Mouse (Mus musculus) neural tube, embryonic 12.5 days (tissue): Measurements from ENCODE around the gene Gabrr3. TPM values are rescaled to one million over a fixed set of nuclear protein-coding genes. Genes with fewer than 3 reads are reported as not detected.

Source experiments
- ATAC-seq: fragments of 200-750 bp; cut with Nextera tagmentation; 2 replicates; pipeline ENCODE4 v1.8.0; 2017; ENCODE audit warnings: low read depth, mild to moderate bottlenecking, moderate TSS enrichment, moderate library complexity; ENCODE audit not compliant: low FRiP score
- H3K27ac ChIP-seq: fragments of 300-500 bp; sonication (generic); 2 replicates; pipeline ENCODE4 v1.5.1; 2016
- H3K27me3 ChIP-seq: fragments of 300-500 bp; sonication (generic); replicated peaks from 2 replicates; pipeline ENCODE4 v1.6.1; 2016; ENCODE audit warnings: mild to moderate bottlenecking
- H3K36me3 ChIP-seq: fragments of 300-500 bp; sonication (generic); 2 replicates; pipeline ENCODE4 v1.6.1; 2016; ENCODE audit warnings: mild to moderate bottlenecking
- H3K4me1 ChIP-seq: fragments of 300-500 bp; sonication (generic); 2 replicates; pipeline ENCODE4 v1.6.1; 2016
- H3K4me2 ChIP-seq: fragments of 300-500 bp; sonication (generic); replicated peaks from 2 replicates; pipeline ENCODE4 v1.6.1; 2016; ENCODE audit warnings: mild to moderate bottlenecking
- H3K4me3 ChIP-seq: fragments of 300-500 bp; sonication (generic); 2 replicates; pipeline ENCODE4 v1.5.1; 2016
- H3K9ac ChIP-seq: fragments of 300-500 bp; sonication (generic); 2 replicates; pipeline ENCODE4 v1.6.1; 2016; ENCODE audit warnings: mild to moderate bottlenecking
- H3K9me3 ChIP-seq: fragments of 300-500 bp; sonication (generic); 2 replicates; pipeline ENCODE4 v1.6.1; 2016; ENCODE audit warnings: mild to moderate bottlenecking
- WGBS: fragments of 180-500 bp; shearing (Covaris S2); methylation state at CpG from one replicate; pipeline ENCODE4 v1.1.7; 2016; 5-methylcytosine and 5-hydroxymethylcytosine counted together
- polyA plus RNA-seq: library from polyadenylated mRNA; unstranded; fragments of >200 nt; fragmentation: Nextera tagmentation; extraction: Ambion mirVana; gene quantifications from 2 replicates; pipeline ENCODE4 v1.2.1, GENCODE M21; 2016

Gene Gabrr3
- polyA plus RNA-seq = 0.06 TPM in 1 of 2 replicates, not detected in the other

GRCm38 (mm10) chr16:59407032-59407431, at the start of gene Gabrr3:
Gene Gabrr3 (plus strand): TSS chr16:59407332.
- Histone ChIP-seq H3K9me3 (no peaks in the 10 kb centered on the region), H3K4me1 (no peaks in the 10 kb centered on the region), H3K36me3 (no peaks in the 10 kb centered on the region), H3K4me3 (no peak within 1 kb of the TSS), H3K9ac (no peak within 1 kb of the TSS), H3K4me2 (no peak within 1 kb of the TSS), H3K27ac (no peak within 1 kb of the TSS), H3K27me3 (no peaks in the 10 kb centered on the region)
- ATAC-seq = no peak
- WGBS = 71% methylated on average over 5 of the region's 5 CpGs

GRCm38 (mm10) chr16:59363893-59364292, 43.2 kb upstream of the Gabrr3 start, which contains the start of gene Olfr209:
Gene Olfr209 (minus strand): TSS chr16:59363993.
- H3K4me1 ChIP-seq = no peaks in the 10 kb centered on the region
- H3K4me2 ChIP-seq = no peak within 1 kb of the TSS
- H3K27ac ChIP-seq = no peak within 1 kb of the TSS
- H3K36me3 ChIP-seq = no peaks in the 10 kb centered on the region
- no peaks in the 10 kb centered on the region for H3K27me3 ChIP-seq
- ATAC-seq = no peak
- no peak within 1 kb of the TSS for H3K9ac ChIP-seq
- no peaks in the 10 kb centered on the region for H3K9me3 ChIP-seq
- H3K4me3 ChIP-seq = no peak within 1 kb of the TSS
- 88% methylated on average over 2 of the region's 2 CpGs for WGBS

- Histone ChIP-seq H3K4me3 (no peak overlapping the region), H3K36me3 (no peaks in the 10 kb centered on the region), H3K4me2 (no peak overlapping the region), H3K27me3 (no peaks in the 10 kb centered on the region), H3K4me1 (no peaks in the 10 kb centered on the region), H3K9ac (no peak overlapping the region), H3K9me3 (no peaks in the 10 kb centered on the region), H3K27ac (no peak overlapping the region)
- no peak for ATAC-seq
- WGBS = 72% methylated on average over 3 of the region's 3 CpGs
Observed at GRCm38 (mm10) chr16:59393300-59393699, 13.8 kb upstream of the Gabrr3 start.

GRCm38 (mm10) chr16:59401102-59401501, 6.0 kb upstream of the Gabrr3 start:
- no peak for ATAC-seq
- 79% methylated on average over 7 of the region's 7 CpGs for WGBS

GRCm38 (mm10) chr16:59401985-59402384, 5.1 kb upstream of the Gabrr3 start:
- H3K4me1 ChIP-seq = no peaks in the 10 kb centered on the region
- no peak overlapping the region for H3K4me2 ChIP-seq
- H3K36me3 ChIP-seq = no peaks in the 10 kb centered on the region
- no peaks in the 10 kb centered on the region for H3K27me3 ChIP-seq
- no peak overlapping the region for H3K27ac ChIP-seq
- H3K9me3 ChIP-seq = no peaks in the 10 kb centered on the region
- ATAC-seq = no peak
- no peak overlapping the region for H3K4me3 ChIP-seq
- WGBS = 84% methylated on average over 4 of the region's 4 CpGs
- no peak overlapping the region for H3K9ac ChIP-seq

More at GRCm38 (mm10) chr16:59401102-59401501, 6.0 kb upstream of the Gabrr3 start:
- H3K27ac ChIP-seq = no peak overlapping the region
- no peaks in the 10 kb centered on the region for H3K4me1 ChIP-seq
- H3K4me2 ChIP-seq = no peak overlapping the region
- no peak overlapping the region for H3K4me3 ChIP-seq
- H3K9me3 ChIP-seq = no peaks in the 10 kb centered on the region
- no peaks in the 10 kb centered on the region for H3K27me3 ChIP-seq
- H3K36me3 ChIP-seq = no peaks in the 10 kb centered on the region
- no peak overlapping the region for H3K9ac ChIP-seq

- no peaks in the 10 kb centered on the region for H3K9me3 ChIP-seq
- 25% methylated on average over 4 of the region's 4 CpGs for WGBS
- peak; percentile 59 for ATAC-seq
- no peak overlapping the region for H3K27ac ChIP-seq
- no peak overlapping the region for H3K4me2 ChIP-seq
- H3K9ac ChIP-seq = no peak overlapping the region
- no peaks in the 10 kb centered on the region for H3K27me3 ChIP-seq
- no peak overlapping the region for H3K4me3 ChIP-seq
- no peaks in the 10 kb centered on the region for H3K4me1 ChIP-seq
- no peaks in the 10 kb centered on the region for H3K36me3 ChIP-seq
Observed at GRCm38 (mm10) chr16:59403684-59404083, 3.4 kb upstream of the Gabrr3 start.

GRCm38 (mm10) chr16:59404798-59405197, 2.3 kb upstream of the Gabrr3 start:
- no peak for ATAC-seq
- no peaks in the 10 kb centered on the region for H3K9me3 ChIP-seq
- no peaks in the 10 kb centered on the region for H3K4me1 ChIP-seq
- no peaks in the 10 kb centered on the region for H3K36me3 ChIP-seq
- no peak overlapping the region for H3K4me3 ChIP-seq
- H3K9ac ChIP-seq = no peak overlapping the region
- no peaks in the 10 kb centered on the region for H3K27me3 ChIP-seq
- no peak overlapping the region for H3K4me2 ChIP-seq
- WGBS = 79% methylated on average over 9 of the region's 9 CpGs
- H3K27ac ChIP-seq = no peak overlapping the region

- H3K4me1 ChIP-seq = no peaks in the 10 kb centered on the region
- no peak overlapping the region for H3K4me3 ChIP-seq
- no peak overlapping the region for H3K9ac ChIP-seq
- peak; percentile 82 for ATAC-seq
- peak overlapping the region; percentile 36; the same call in 1 of the 2 replicates for H3K4me2 ChIP-seq
- no peaks in the 10 kb centered on the region for H3K27me3 ChIP-seq
- 40% methylated on average over 15 of the region's 15 CpGs for WGBS
- no peaks in the 10 kb centered on the region for H3K36me3 ChIP-seq
- H3K27ac ChIP-seq = no peak overlapping the region
- H3K9me3 ChIP-seq = no peaks in the 10 kb centered on the region
Observed at GRCm38 (mm10) chr16:59409341-59409748, 2.2 kb downstream of the Gabrr3 start.

GRCm38 (mm10) chr16:59409800-59410199, 2.7 kb downstream of the Gabrr3 start:
- Histone ChIP-seq H3K27ac (no peak overlapping the region), H3K36me3 (no peaks in the 10 kb centered on the region), H3K4me2 (no peak overlapping the region), H3K9ac (no peak overlapping the region), H3K27me3 (no peaks in the 10 kb centered on the region), H3K4me1 (no peaks in the 10 kb centered on the region), H3K9me3 (no peaks in the 10 kb centered on the region), H3K4me3 (no peak overlapping the region)
- ATAC-seq = no peak
- 64% methylated on average over 2 of the region's 2 CpGs for WGBS

GRCm38 (mm10) chr16:59413475-59413874, 6.3 kb downstream of the Gabrr3 start:
- Histone ChIP-seq H3K36me3 (no peaks in the 10 kb centered on the region), H3K9me3 (no peaks in the 10 kb centered on the region), H3K27ac (no peak overlapping the region), H3K27me3 (no peaks in the 10 kb centered on the region), H3K4me1 (no peaks in the 10 kb centered on the region), H3K9ac (no peak overlapping the region), H3K4me3 (no peak overlapping the region), H3K4me2 (no peak overlapping the region)
- 72% methylated on average over 4 of the region's 4 CpGs for WGBS
- no peak for ATAC-seq

- H3K9me3 ChIP-seq = no peaks in the 10 kb centered on the region
- H3K4me1 ChIP-seq = peaks cover 3% of the 10 kb centered on the region; the same call in 1 of the 2 replicates
- WGBS = 58% methylated on average over 9 of the region's 9 CpGs
- no peaks in the 10 kb centered on the region for H3K27me3 ChIP-seq
- H3K9ac ChIP-seq = no peak overlapping the region
- no peak overlapping the region for H3K4me2 ChIP-seq
- H3K27ac ChIP-seq = no peak overlapping the region
- ATAC-seq = peak; percentile 55
- no peaks in the 10 kb centered on the region for H3K36me3 ChIP-seq
- H3K4me3 ChIP-seq = no peak overlapping the region
Observed at GRCm38 (mm10) chr16:59420237-59420866, 13.2 kb downstream of the Gabrr3 start.

- Histone ChIP-seq H3K4me2 (no peak overlapping the region), H3K4me3 (no peak overlapping the region), H3K4me1 (peaks cover 3% of the 10 kb centered on the region; the same call in 1 of the 2 replicates), H3K9ac (no peak overlapping the region), H3K36me3 (no peaks in the 10 kb centered on the region), H3K27me3 (no peaks in the 10 kb centered on the region), H3K27ac (no peak overlapping the region), H3K9me3 (no peaks in the 10 kb centered on the region)
- peak; percentile 73; the same call in 1 of the 2 replicates for ATAC-seq
- 14% methylated on average over 6 of the region's 6 CpGs for WGBS
Observed at GRCm38 (mm10) chr16:59420867-59421251, 13.7 kb downstream of the Gabrr3 start.
